Mouse (Mus musculus) frontal cortex, postnatal 14 days (tissue): Measurements from ENCODE around the gene Adarb1.
"Not testable (repeated sequence)": the region's sequence is repeated elsewhere in the genome, so short reads cannot be mapped to it uniquely, and the experiment has no call there.

Source experiments
- DNase-seq, 2 experiments: peaks; one replicate each; pipeline ENCODE4 v3.0.0; 2022; ENCODE audit warnings: low spot score in 2 of 2

Adarb1 gene

DNA sequence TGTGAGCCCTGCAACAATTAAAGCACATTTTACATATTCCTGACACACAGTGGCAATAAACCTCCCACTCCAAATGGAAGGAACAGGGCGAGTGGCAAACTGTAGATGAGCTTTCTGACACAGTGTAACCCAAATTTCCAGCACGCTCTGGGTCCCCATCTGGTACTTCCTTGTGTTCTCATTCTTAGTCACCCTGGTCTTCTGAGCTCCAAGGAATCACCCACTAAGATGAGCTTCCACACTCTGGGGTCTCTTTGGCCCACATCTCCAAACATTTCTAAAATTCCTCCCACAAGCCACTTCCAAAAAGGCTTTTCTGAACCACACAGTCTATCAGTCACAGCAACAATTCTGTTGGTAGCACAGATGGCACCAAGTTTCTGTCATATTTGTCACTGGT, 102.4 kb downstream of the Adarb1 start:
- DNase-seq, result peak; percentile 29 to 55

DNA sequence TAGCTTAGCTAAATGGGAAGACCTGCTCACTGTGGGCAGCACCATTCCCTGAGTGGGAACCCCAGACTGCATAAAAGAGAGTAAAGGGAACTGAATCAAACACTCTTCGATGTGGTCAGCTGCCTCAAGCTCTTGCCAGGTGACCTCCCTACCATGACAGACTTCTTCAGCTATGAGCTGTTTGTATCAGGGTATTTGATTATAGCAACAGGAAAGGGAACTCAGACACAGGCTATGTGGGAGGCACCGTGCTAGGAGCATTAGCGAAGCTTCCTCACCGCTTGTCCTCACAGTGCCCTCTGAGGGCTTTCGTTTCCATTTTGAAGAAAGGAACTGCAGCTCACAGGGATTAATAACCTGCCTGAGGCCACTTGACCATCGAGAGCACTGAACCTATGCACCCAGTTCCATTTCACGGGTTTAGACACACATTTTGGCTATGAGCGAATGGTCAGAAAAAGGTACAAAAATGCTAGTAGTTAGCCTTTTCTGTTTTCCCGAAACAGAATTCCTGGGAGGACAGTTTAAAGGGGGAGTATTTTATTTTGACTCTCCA, 103.3 kb downstream of the Adarb1 start:
- no peak for DNase-seq

DNA sequence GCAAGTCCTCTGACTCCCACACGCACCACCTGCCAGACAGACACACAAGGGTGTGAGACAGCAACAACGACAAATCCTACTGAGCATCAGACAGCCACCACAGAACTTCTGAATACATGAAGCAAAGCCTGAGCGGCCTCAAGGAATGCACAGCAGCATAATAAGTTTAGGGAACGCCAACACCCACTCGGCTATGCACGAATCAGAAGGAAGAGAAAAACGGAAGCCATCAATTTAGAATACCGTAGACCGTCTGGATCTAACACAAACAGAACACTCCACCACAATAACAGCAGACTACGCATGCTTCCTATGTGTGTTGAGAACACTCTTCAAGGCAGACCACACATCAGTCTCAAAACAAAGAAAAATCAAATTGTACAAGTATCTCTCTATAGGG, 109.1 kb downstream of the Adarb1 start:
- no peak for DNase-seq

GRCm38 (mm10) chr10:77305766-77306165, 112.3 kb downstream of the Adarb1 start:
- no peak for DNase-seq

- no peak for DNase-seq
Observed at GRCm38 (mm10) chr10:77304840-77305533, 113.1 kb downstream of the Adarb1 start.

GRCm38 (mm10) chr10:77304362-77304761, 113.7 kb downstream of the Adarb1 start:
- DNase-seq, result no peak

- DNase-seq, result no peak
Observed at GRCm38 (mm10) chr10:77300934-77301297, 117.2 kb downstream of the Adarb1 start.

GRCm38 (mm10) chr10:77300237-77300933, 117.7 kb downstream of the Adarb1 start:
- DNase-seq, result no peak

- DNase-seq, result no peak
Observed at GRCm38 (mm10) chr10:77299194-77299593, 118.9 kb downstream of the Adarb1 start.

DNA sequence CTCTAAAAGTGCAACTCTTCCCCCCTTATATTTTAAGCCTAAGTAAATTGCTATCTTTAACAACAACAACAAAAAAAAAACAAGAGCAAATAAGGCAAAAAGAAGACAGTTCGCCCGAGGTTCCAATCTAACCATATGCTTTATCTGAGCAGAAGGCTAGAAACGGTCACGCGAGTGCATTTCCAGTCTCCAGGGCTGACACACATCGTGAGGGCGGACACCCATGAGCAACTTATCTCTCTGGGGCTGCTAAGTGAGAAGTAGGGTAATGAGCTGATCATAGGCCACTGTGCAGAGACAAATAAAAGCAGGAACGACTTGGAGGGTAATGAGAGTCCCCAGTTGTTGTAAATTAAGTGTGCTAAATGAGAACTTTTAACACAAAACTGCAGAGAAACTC, 119.4 kb downstream of the Adarb1 start:
- DNase-seq, result no peak

GRCm38 (mm10) chr10:77294691-77295090, 123.4 kb downstream of the Adarb1 start:
- no peak for DNase-seq

GRCm38 (mm10) chr10:77290624-77291366, 127.3 kb downstream of the Adarb1 start:
- no peak for DNase-seq

DNA sequence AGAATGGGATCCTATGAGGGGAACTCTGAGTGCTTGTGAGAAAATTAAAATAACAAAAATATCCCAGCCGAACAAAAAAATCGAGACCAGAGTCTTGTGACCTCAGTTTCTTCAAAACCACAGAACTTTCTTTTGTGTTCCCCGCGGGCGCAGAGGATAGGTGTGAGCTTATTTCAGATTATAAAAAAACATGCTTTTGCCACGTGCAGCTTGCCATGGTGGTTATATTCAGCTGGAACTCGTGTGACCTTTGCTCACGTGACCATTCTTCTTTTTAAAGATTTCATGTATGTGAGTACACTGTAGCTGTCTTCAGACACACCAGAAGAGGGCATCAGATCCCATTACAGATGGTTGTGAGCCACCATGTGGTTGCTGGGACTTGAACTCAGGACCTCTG, 128.5 kb downstream of the Adarb1 start:
- DNase-seq, result no peak

- no peak for DNase-seq
Observed at GRCm38 (mm10) chr10:77288639-77289195, 129.4 kb downstream of the Adarb1 start.

GRCm38 (mm10) chr10:77287626-77288025, 130.4 kb downstream of the Adarb1 start:
- no peak for DNase-seq

DNA sequence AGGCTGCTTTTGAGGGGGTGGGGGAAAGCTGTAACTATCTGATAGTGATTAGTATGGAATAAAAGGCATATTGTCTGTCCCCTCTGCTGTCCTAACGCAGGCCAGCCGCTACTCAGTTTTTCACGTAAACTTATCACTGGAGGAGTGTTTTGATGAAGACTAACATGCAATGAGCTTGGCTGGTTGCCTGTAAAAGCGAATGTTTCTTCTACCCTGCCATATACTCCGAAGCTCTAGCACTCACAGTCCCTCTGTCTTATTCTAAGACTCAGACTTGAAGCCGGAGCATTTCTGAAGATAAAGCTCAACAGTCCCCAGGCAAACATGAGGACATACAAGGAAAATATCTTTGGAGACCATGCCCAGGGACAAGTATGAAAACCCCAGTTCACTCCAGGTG, 133.2 kb downstream of the Adarb1 start:
- DNase-seq, result no peak

- DNase-seq, result peak in 1 of 2 experiments; percentile 76
Observed at GRCm38 (mm10) chr10:77282822-77283221, 135.2 kb downstream of the Adarb1 start.

GRCm38 (mm10) chr10:77282085-77282484, 136.0 kb downstream of the Adarb1 start:
- DNase-seq, result not testable (repeated sequence)

- no peak for DNase-seq
Observed at GRCm38 (mm10) chr10:77273798-77274197, 144.3 kb downstream of the Adarb1 start.

DNA sequence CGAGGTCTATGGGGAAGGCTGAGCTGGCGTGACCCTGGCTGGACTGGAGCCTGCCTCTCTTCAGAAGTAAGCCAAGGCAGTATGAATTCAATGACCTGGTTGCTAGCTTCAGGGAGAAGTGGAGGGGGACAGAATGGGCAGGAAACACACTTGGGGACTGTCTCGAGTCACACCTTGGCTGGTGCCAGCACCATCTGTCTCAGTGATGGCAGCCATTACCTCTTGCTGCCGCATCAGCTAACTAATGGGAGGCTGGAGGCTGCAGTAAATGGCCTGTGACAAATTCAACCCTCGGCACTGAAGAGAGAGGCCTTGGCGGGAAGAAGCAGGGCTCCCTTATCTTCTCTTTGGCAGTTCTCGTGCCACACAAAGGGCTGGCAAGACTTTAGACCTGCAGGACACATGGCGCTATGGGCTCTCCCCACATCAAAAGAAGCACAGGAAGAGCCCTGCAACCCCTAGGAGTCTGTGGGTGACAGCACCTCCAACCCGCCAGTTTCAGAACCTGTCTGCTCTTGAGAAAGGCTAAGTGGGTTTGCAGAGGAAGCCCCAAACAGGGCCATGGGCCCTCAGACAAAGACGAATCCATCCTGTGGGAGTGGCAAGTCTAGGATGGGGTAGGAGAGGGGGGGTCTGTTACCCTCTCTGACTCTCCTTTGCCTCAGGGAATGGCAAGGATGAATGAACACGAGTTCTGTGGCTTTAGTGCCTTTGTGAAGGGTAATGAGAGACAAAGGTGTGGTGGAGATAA, 144.9 kb downstream of the Adarb1 start:
- no peak for DNase-seq

- no peak for DNase-seq
Observed at GRCm38 (mm10) chr10:77269129-77269528, 148.9 kb downstream of the Adarb1 start.
